Mouse (Mus musculus): ENCODE measurements around the gene Hs2st1.
A peak's percentile ranks its signal among the peaks of the same experiment; 100 is the strongest.
"Not testable (repeated sequence)": the region's sequence is repeated elsewhere in the genome, so short reads cannot be mapped to it uniquely, and the experiment has no call there.

Hs2st1 gene

GRCm38 (mm10) chr3:144570047-144570815 is at the start of gene Hs2st1, which contains the start of gene Selenof:
Hs2st1 (minus strand) TSS chr3:144570181.
Selenof (plus strand) TSS chr3:144570304.
- DNase-seq (ENCODE audit: low read depth), result peak; percentile 100

- no peak for DNase-seq (ENCODE audit: low read depth)
Observed at GRCm38 (mm10) chr3:144617633-144618180, 47.7 kb upstream of the Hs2st1 start.

- peak; percentile 63 for DNase-seq (ENCODE audit: low read depth)
Observed at GRCm38 (mm10) chr3:144616654-144617425, 46.9 kb upstream of the Hs2st1 start.

GRCm38 (mm10) chr3:144615459-144615858 is 45.5 kb upstream of the Hs2st1 start:
- DNase-seq (ENCODE audit: low read depth), result no peak

GRCm38 (mm10) chr3:144614698-144615097 is 44.7 kb upstream of the Hs2st1 start:
- no peak for DNase-seq (ENCODE audit: low read depth)

GRCm38 (mm10) chr3:144614277-144614676 is 44.3 kb upstream of the Hs2st1 start:
- DNase-seq (ENCODE audit: low read depth), result no peak

GRCm38 (mm10) chr3:144612382-144612781 is 42.4 kb upstream of the Hs2st1 start:
- no peak for DNase-seq (ENCODE audit: low read depth)

GRCm38 (mm10) chr3:144611626-144612271 is 41.8 kb upstream of the Hs2st1 start:
- peak; percentile 91 for DNase-seq (ENCODE audit: low read depth)

GRCm38 (mm10) chr3:144610759-144611158 is 40.8 kb upstream of the Hs2st1 start:
- no peak for DNase-seq (ENCODE audit: low read depth)

GRCm38 (mm10) chr3:144608090-144608489 is 38.1 kb upstream of the Hs2st1 start:
- no peak for DNase-seq (ENCODE audit: low read depth)

- DNase-seq (ENCODE audit: low read depth), result no peak
Observed at GRCm38 (mm10) chr3:144606449-144606848, 36.5 kb upstream of the Hs2st1 start.

- DNase-seq (ENCODE audit: low read depth), result not testable (repeated sequence)
Observed at GRCm38 (mm10) chr3:144605811-144606210, 35.8 kb upstream of the Hs2st1 start.

GRCm38 (mm10) chr3:144604205-144604604 is 34.2 kb upstream of the Hs2st1 start:
- DNase-seq (ENCODE audit: low read depth), result peak; percentile 60

GRCm38 (mm10) chr3:144603558-144603957 is 33.6 kb upstream of the Hs2st1 start:
- DNase-seq (ENCODE audit: low read depth), result no peak

- DNase-seq (ENCODE audit: low read depth), result no peak
Observed at GRCm38 (mm10) chr3:144602819-144603218, 32.8 kb upstream of the Hs2st1 start.

GRCm38 (mm10) chr3:144602413-144602812 is 32.4 kb upstream of the Hs2st1 start:
- DNase-seq (ENCODE audit: low read depth), result no peak

GRCm38 (mm10) chr3:144597790-144598467 is 27.9 kb upstream of the Hs2st1 start:
- DNase-seq (ENCODE audit: low read depth), result no peak

- no peak for DNase-seq (ENCODE audit: low read depth)
Observed at GRCm38 (mm10) chr3:144597121-144597520, 27.1 kb upstream of the Hs2st1 start.

GRCm38 (mm10) chr3:144592992-144593785 is 23.2 kb upstream of the Hs2st1 start:
- no peak for DNase-seq (ENCODE audit: low read depth)

- no peak for DNase-seq (ENCODE audit: low read depth)
Observed at GRCm38 (mm10) chr3:144589189-144589890, 19.4 kb upstream of the Hs2st1 start.
